Mouse (Mus musculus) forebrain, embryonic 16.5 days (tissue): Measurements from ENCODE around the gene Golph3l. TPM values are rescaled to one million over a fixed set of nuclear protein-coding genes. Genes with fewer than 3 reads are reported as not detected.

Experiments used
- ATAC-seq: fragments of 200-750 bp; cut with Nextera tagmentation; 2 replicates; pipeline ENCODE4 v1.8.0; 2017; ENCODE audit warnings: mild to moderate bottlenecking, moderate library complexity
- H3K27ac ChIP-seq: fragments of 300-500 bp; sonication (generic); 2 replicates; pipeline ENCODE4 v1.5.1; 2014; ENCODE audit warnings: low read length, control low read depth
- H3K27me3 ChIP-seq: fragments of 300-500 bp; sonication (generic); replicated peaks from 2 replicates; pipeline ENCODE4 v1.6.1; 2014; ENCODE audit warnings: low read length; ENCODE audit not compliant: control insufficient read depth, insufficient read depth
- H3K36me3 ChIP-seq: fragments of 300-500 bp; sonication (generic); 2 replicates; pipeline ENCODE4 v1.6.1; 2014; ENCODE audit not compliant: control insufficient read depth, insufficient read depth
- H3K4me1 ChIP-seq: fragments of 300-500 bp; sonication (generic); replicated peaks from 2 replicates; pipeline ENCODE4 v1.6.1; 2014; ENCODE audit warnings: low read length; ENCODE audit not compliant: control insufficient read depth, insufficient read depth
- H3K4me2 ChIP-seq: fragments of 300-500 bp; sonication (generic); 2 replicates; pipeline ENCODE4 v1.6.1; 2014; ENCODE audit warnings: mild to moderate bottlenecking, low read length, control low read depth
- H3K4me3 ChIP-seq: fragments of 300-500 bp; sonication (generic); replicated peaks from 2 replicates; pipeline ENCODE4 v1.5.1; 2014; ENCODE audit warnings: mild to moderate bottlenecking, low read length, control low read depth
- H3K9ac ChIP-seq: fragments of 300-500 bp; sonication (generic); replicated peaks from 2 replicates; pipeline ENCODE4 v1.6.1; 2014; ENCODE audit warnings: low read depth, low read length, control low read depth
- H3K9me3 ChIP-seq: fragments of 300-500 bp; sonication (generic); 2 replicates; pipeline ENCODE4 v1.6.1; 2016; ENCODE audit warnings: low read length; ENCODE audit not compliant: control insufficient read depth
- WGBS: fragments of 180-500 bp; shearing (Covaris S2); extraction: QIAGEN DNeasy Blood & Tissue Kit; methylation state at CpG from one replicate; pipeline ENCODE4 v1.1.7; 2014; 5-methylcytosine and 5-hydroxymethylcytosine counted together
- polyA plus RNA-seq: library from polyadenylated mRNA; unstranded; fragments of >200 nt; fragmentation: Nextera tagmentation; extraction: Ambion mirVana; gene quantifications from 2 replicates; pipeline ENCODE4 v1.2.1, GENCODE M21; 2015

Golph3l gene
- polyA plus RNA-seq, 1 experiment from 2014 or later, result 33.3 TPM

DNA sequence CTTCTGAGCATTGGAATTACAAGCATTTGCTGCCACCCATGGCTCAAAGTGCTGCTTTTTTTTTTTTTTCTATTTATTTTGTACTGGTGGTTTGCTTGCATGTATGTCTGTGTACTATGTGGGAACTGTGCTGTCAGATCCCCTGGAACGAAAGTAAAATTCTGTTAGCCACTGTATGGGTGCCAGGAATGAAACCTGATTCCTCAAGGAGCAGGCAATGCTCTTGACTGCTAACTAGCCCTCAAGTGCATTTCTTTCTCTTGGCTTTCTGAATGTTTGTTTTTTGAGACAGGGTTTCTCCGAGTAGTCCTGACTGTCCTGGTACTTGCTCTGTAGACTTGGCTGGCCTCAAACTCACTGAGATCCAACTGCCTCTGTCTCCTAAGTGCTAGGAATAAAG lies 26.9 kb upstream of the Golph3l start:
- WGBS, result 72% methylated on average over 2 of the region's 2 CpGs
- no peaks in the 10 kb centered on the region for H3K27me3 ChIP-seq
- H3K4me3 ChIP-seq, result no peak overlapping the region
- no peak overlapping the region for H3K9ac ChIP-seq
- no peak overlapping the region for H3K4me2 ChIP-seq
- H3K36me3 ChIP-seq, result no peaks in the 10 kb centered on the region
- H3K4me1 ChIP-seq, result no peaks in the 10 kb centered on the region
- no peak for ATAC-seq
- H3K27ac ChIP-seq, result no peak overlapping the region
- no peaks in the 10 kb centered on the region for H3K9me3 ChIP-seq

GRCm38 (mm10) chr3:95569585-95569984 lies 19.1 kb upstream of the Golph3l start:
- Histone ChIP-seq H3K27ac (no peak overlapping the region), H3K4me1 (no peaks in the 10 kb centered on the region), H3K4me2 (no peak overlapping the region), H3K27me3 (no peaks in the 10 kb centered on the region), H3K9me3 (no peaks in the 10 kb centered on the region), H3K36me3 (no peaks in the 10 kb centered on the region), H3K4me3 (no peak overlapping the region), H3K9ac (no peak overlapping the region)
- ATAC-seq, result no peak
- 88% methylated on average over 3 of the region's 3 CpGs for WGBS

GRCm38 (mm10) chr3:95587754-95588603 lies 755 bp upstream of the Golph3l start:
- H3K27me3 ChIP-seq, result no peaks in the 10 kb centered on the region
- H3K9me3 ChIP-seq, result no peaks in the 10 kb centered on the region
- H3K4me2 ChIP-seq, result peak overlapping the region; percentile 56
- 51% methylated on average over 8 of the region's 8 CpGs for WGBS
- H3K36me3 ChIP-seq, result peaks cover 4% of the 10 kb centered on the region
- H3K27ac ChIP-seq, result peak overlapping the region; percentile 45; the same call in 1 of the 2 replicates
- H3K4me3 ChIP-seq, result peak overlapping the region; percentile 38
- peaks cover 5% of the 10 kb centered on the region; the same call in 1 of the 2 replicates for H3K4me1 ChIP-seq
- no peak for ATAC-seq
- peak overlapping the region; percentile 12; the same call in 1 of the 2 replicates for H3K9ac ChIP-seq

- Histone ChIP-seq H3K4me3 (no peak overlapping the region), H3K27ac (no peak overlapping the region), H3K36me3 (peaks cover 10% of the 10 kb centered on the region; the same call in 1 of the 2 replicates), H3K4me1 (no peaks in the 10 kb centered on the region), H3K9ac (no peak overlapping the region), H3K27me3 (no peaks in the 10 kb centered on the region), H3K9me3 (no peaks in the 10 kb centered on the region), H3K4me2 (no peak overlapping the region)
- no peak for ATAC-seq
These were observed 10.0 kb downstream of the Golph3l start for GRCm38 (mm10) chr3:95598734-95599133.

DNA sequence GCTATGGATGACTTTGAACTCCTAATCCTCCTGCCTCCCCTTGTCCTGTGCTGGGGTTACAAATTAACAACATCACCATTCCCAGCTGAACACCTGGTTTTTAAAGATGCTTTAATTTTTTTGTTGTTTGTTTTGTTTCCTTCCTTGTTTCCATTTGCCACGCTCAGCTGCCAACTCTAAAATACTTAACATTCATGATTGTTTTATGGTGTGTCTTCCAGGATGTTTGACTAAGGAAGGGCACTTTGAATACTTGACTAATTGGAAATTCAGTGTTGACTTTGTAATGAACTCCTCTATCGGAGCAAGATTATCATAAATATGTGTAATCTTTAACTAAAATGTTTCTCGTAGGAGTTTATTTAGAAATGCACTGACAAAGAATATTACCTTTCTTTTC lies 12.6 kb downstream of the Golph3l start:
- Histone ChIP-seq H3K4me1 (no peaks in the 10 kb centered on the region), H3K27ac (no peak overlapping the region), H3K36me3 (peaks cover 5% of the 10 kb centered on the region; the same call in 1 of the 2 replicates), H3K9me3 (no peaks in the 10 kb centered on the region), H3K9ac (no peak overlapping the region), H3K27me3 (no peaks in the 10 kb centered on the region), H3K4me3 (no peak overlapping the region), H3K4me2 (no peak overlapping the region)
- WGBS, result 89% methylated on average over 3 of the region's 3 CpGs
- no peak for ATAC-seq

DNA sequence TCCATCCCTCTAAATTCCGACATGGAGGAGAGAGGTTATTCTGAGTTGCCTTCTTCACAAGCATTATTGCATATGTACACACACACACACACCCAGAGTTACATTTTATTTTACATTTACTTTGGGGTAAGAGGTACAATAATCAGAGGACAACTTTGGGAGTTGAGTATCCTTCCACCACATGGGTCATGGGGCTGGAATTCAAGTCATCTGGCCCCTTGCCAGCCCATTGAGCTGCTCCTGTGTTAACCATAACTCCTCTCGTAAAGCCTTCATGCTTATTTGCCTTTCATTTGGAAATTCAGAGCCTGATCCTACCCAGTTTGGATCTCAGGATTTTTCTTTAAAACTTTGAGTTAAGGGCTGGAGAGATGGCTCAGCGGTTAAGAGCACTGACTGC lies 17.4 kb downstream of the Golph3l start:
- Histone ChIP-seq H3K4me2 (no peak overlapping the region), H3K27me3 (no peaks in the 10 kb centered on the region), H3K4me3 (no peak overlapping the region), H3K9me3 (no peaks in the 10 kb centered on the region), H3K27ac (no peak overlapping the region), H3K4me1 (no peaks in the 10 kb centered on the region), H3K9ac (no peak overlapping the region), H3K36me3 (peaks cover 18% of the 10 kb centered on the region; the same call in 1 of the 2 replicates)
- no peak for ATAC-seq
- WGBS, result 89% methylated on average over 3 of the region's 3 CpGs

GRCm38 (mm10) chr3:95609195-95609594 lies 20.5 kb downstream of the Golph3l start:
- ATAC-seq, result no peak
- 79% methylated on average over 3 of the region's 3 CpGs for WGBS
- H3K4me3 ChIP-seq, result no peak overlapping the region
- no peak overlapping the region for H3K9ac ChIP-seq
- no peak overlapping the region for H3K4me2 ChIP-seq
- H3K4me1 ChIP-seq, result no peaks in the 10 kb centered on the region
- no peaks in the 10 kb centered on the region for H3K27me3 ChIP-seq
- no peak overlapping the region for H3K27ac ChIP-seq
- H3K9me3 ChIP-seq, result no peaks in the 10 kb centered on the region
- H3K36me3 ChIP-seq, result peaks cover 18% of the 10 kb centered on the region; the same call in 1 of the 2 replicates

- H3K4me1 ChIP-seq, result no peaks in the 10 kb centered on the region
- no peak overlapping the region for H3K27ac ChIP-seq
- no peaks in the 10 kb centered on the region for H3K27me3 ChIP-seq
- H3K36me3 ChIP-seq, result peaks cover 27% of the 10 kb centered on the region
- H3K4me2 ChIP-seq, result no peak overlapping the region
- no peak for ATAC-seq
- no peak overlapping the region for H3K9ac ChIP-seq
- no peaks in the 10 kb centered on the region for H3K9me3 ChIP-seq
- 100% methylated on average over 1 of the region's 1 CpGs for WGBS
- H3K4me3 ChIP-seq, result no peak overlapping the region
These were observed 25.3 kb downstream of the Golph3l start for GRCm38 (mm10) chr3:95613996-95614395.

GRCm38 (mm10) chr3:95618511-95618910 lies 29.8 kb downstream of the Golph3l start:
- Histone ChIP-seq H3K27me3 (no peaks in the 10 kb centered on the region), H3K9me3 (no peaks in the 10 kb centered on the region), H3K36me3 (peaks cover 18% of the 10 kb centered on the region), H3K27ac (no peak overlapping the region), H3K4me2 (no peak overlapping the region), H3K4me3 (no peak overlapping the region), H3K4me1 (no peaks in the 10 kb centered on the region), H3K9ac (no peak overlapping the region)
- ATAC-seq, result no peak
- WGBS, result 88% methylated on average over 1 of the region's 1 CpGs
